Mouse (Mus musculus) left cerebral cortex, adult 8-10 months (tissue): ENCODE data around the gene Coro2b. TPM values are rescaled to one million over a fixed set of nuclear protein-coding genes. Genes with fewer than 3 reads are reported as not detected.
A peak's percentile ranks its signal among the peaks of the same experiment; 100 is the strongest.

Source experiments
- DNase-seq, 2 experiments: peaks; one replicate each; pipeline ENCODE4 v3.0.0; 2022; ENCODE audit warnings: low spot score in 2 of 2
- total RNA-seq, 4 experiments: library from RNA; stranded (reverse); gene quantifications; 2 replicates each; pipeline ENCODE4 v1.2.4; 2022

Gene Coro2b
- total RNA-seq, result 100 to 1,000 TPM; 159 to 171 (median 170) TPM

DNA sequence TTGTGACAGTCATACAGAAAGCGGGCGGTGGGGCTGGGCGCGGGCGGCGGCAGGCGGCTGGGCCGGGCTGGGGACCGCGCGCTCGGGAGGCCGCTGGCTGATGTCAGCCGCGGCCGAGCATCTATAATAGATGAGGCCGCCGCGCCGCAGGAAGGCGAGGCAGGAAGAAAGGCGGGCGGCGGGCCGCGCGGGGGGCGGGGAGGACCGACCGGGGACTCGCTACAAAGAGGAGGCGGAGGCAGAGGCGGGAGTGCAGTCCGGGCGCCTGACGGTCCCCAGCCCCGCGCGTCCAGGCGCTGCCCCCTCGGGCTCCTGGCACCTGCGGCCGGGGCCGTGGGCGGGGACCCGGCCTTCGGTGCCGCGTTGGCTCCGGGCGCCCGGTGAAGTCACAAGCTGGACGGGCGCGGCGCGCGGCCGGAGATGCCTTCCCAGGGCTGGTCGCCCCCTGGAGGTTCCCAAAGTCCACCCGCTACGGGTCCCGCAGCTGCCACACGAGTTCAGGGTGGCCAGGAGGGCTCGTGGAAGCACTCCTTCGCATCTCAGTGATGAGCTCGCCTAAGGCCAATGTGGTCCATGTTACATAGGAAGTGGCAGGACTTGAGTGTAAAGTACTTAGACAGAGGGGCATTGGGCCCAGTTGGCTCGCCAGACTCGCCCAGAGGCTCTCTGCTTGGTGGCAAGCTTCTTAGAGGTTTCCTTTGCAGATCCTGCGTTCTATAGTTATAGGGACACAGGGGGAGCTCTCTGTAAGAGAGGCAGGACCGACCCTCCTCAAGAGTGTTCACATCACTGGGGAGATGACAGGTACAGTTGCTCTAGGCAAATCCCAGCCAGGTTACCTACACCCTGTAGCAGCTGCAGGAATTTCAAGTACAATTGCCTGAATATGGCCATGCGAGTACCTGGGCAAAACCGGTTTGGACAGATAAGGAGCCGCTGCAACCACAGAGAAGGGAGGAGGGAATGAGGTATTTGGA lies at the start of gene Coro2b:
Coro2b (minus strand) TSS at position 390 of the 977 bp plus-strand sequence.
- DNase-seq, result peak; percentile 69 to 80

- no peak for DNase-seq
Observed at GRCm38 (mm10) chr9:62577558-62577957, 40.7 kb upstream of the Coro2b start.

DNA sequence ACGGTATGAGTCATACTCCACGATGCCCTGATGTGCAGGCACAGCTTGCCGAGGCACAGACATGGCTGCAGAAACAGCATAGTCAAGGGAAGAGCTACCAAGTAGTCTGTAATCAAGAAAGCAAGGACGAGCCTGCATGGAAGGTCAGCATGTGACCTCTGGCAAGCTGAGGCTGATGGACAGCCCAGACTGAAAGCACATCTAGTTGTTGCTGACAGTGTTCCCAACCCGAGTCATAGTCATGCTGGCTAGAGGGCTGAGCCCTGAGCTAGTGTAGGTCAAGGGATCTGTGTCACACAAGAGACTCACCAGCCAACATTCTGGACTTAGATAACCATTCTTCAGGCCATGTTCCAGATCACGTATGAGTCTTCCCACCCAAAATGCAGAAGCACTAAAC lies 32.3 kb upstream of the Coro2b start:
- DNase-seq, result no peak

GRCm38 (mm10) chr9:62567818-62568217 lies 31.0 kb upstream of the Coro2b start:
- no peak for DNase-seq

DNA sequence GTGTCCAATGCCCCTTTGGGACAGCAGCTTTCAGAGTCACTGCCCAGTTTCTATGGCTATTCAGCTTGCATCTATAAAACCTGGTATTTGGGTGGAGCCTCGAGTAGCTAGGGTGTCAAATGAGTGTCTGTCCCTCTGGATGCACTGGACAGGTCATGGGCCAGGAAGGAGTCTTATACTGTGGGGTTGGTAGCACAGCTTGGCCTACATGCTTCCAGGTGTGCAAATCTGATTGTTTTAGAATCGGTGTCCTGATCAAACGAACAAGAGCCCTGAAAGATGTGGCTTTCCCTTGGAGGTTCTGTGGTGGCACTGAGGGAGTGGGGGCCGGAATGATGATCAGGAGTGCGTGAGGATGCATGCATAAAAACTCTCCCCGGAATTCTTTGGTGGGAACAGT lies 25.4 kb upstream of the Coro2b start:
- DNase-seq, result no peak

GRCm38 (mm10) chr9:62560432-62560831 lies 23.6 kb upstream of the Coro2b start:
- no peak for DNase-seq

- DNase-seq, result peak in 1 of 2 experiments; percentile 84
Observed at GRCm38 (mm10) chr9:62560006-62560405, 23.2 kb upstream of the Coro2b start.

DNA sequence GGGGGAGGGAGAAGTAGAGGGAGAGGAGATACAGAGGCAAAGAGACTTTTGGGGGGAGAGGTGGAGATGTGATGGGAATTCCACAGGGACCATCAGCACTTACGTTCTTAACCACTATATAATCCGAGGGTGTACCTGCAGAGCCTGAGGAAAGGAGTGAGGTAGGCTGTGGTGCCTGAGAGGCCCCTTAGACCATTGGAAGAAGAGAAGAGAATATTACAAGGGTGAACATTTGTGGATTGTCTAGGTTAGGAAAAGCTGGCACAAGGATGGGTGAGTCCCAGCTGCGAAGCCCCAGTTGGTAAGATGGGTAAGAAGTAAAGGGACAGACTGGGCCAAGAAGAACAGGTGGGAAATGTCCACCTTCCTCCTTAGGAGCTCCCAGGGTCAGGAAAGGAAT lies 22.6 kb upstream of the Coro2b start:
- DNase-seq, result no peak

DNA sequence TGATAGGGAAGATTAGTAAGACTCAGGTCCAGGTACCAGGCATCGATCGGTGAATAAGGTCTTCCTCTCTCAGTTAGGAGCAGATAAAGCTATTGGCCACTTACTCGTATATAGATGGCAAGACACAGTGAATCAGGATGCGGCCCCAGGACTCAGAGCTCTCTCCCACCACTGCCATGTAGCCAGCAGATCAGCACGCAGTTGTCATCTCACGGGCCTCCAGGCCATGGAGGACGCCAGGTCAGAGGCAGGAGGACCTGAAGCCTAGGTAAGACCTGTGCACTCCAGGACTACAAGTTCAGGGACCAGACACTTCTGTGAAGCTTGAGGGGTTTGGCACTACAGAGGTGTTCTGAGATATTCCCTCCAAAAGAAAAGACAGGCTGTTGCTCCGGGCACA lies 21.2 kb upstream of the Coro2b start:
- peak in 1 of 2 experiments; percentile 6 for DNase-seq

- DNase-seq, result no peak
Observed at GRCm38 (mm10) chr9:62556748-62557147, 19.9 kb upstream of the Coro2b start.

DNA sequence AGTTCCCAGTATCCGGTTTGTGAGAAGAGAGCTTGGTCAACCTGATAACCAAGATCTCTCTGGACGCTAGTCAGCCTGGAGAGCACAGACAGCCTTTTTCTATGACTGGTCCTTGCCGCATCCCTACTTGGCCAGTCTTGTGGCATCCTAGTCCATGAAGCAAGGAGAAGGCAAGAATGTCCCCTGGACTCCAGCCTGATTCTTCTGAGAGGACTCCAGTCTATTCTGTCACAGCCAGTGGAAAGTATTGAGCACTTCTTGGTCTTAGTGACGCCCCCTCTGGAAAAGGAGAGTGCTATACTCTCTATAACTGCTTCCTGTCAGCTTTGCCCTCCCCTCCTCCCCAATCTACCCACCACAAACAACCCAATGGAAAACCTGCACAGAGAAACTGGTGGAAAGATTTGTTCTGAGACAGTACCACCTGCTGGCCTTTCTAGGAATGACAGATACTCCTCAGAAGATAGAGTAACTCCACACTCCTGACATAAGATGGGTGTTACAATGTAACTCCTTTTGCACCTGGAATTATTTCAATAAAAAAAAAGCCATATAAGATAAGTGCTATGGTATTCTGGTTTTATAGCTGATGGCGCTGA lies 18.5 kb upstream of the Coro2b start:
- peak in 1 of 2 experiments; percentile 33 for DNase-seq

DNA sequence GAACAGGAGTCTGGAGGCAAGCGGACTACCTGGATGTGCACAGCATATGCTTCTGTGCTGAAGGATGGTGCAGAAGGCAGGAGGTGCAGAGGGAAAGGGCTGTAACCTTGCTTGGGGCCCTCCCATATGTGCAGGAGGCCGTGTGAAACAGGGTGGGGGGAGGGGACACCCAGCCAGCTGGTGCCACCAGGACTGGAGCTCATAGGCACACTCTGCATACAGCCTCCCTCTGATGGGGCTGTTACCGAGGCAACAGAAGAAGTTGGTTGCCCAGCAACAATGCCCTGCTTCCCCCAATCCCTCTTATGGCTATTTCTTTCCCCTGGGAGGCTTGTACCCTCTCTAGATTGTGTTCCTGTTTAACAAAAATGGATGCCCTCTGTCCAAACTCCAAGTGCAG lies 17.8 kb upstream of the Coro2b start:
- DNase-seq, result peak in 1 of 2 experiments; percentile 84

- DNase-seq, result peak; percentile 45 to 83
Observed at GRCm38 (mm10) chr9:62553366-62553940, 16.6 kb upstream of the Coro2b start.

- no peak for DNase-seq
Observed at GRCm38 (mm10) chr9:62551531-62551930, 14.7 kb upstream of the Coro2b start.

- DNase-seq, result peak; percentile 35 to 64
Observed at GRCm38 (mm10) chr9:62550661-62551093, 13.8 kb upstream of the Coro2b start.

- peak; percentile 87 to 97 for DNase-seq
Observed at GRCm38 (mm10) chr9:62549809-62550208, 13.0 kb upstream of the Coro2b start.

DNA sequence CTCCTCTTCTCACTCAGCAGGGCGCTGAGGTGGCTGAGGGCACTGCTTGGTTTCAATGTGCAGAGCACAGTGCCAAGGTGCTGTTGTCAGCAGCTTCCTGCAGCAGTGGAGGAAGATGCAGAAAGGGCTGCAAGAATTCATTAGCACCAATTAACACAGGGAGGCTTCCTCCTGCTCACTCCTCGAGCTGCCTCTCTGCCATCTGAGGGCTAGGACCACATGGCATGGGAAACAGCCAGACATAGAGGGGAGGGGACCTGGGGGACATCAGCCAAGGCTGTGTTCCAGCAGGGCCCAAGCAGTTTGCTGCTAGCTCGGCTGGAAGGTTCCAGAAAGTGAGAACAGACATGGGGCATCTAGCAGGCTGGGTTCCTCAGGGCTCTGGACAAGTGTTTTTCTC lies 10.6 kb upstream of the Coro2b start:
- DNase-seq, result peak in 1 of 2 experiments; percentile 21

DNA sequence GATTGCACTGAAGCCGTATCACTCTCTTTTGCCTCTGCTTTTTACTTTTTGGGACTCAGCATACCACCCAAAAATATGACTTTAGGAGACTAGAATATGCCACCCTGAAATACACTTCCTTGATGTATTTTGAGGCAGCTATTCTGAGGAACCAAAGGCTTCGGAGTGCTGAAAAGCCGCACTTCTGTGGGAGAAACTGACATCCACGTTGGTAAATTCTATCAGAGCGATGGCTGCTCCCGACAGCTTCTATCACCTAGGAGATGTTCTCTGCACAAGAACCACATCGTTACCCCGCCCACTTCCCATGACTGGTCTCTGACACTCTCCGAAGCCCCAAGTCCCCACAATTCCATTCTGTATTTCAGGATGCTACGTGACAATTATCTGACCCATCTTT lies 8.0 kb upstream of the Coro2b start:
- peak in 1 of 2 experiments; percentile 31 for DNase-seq

DNA sequence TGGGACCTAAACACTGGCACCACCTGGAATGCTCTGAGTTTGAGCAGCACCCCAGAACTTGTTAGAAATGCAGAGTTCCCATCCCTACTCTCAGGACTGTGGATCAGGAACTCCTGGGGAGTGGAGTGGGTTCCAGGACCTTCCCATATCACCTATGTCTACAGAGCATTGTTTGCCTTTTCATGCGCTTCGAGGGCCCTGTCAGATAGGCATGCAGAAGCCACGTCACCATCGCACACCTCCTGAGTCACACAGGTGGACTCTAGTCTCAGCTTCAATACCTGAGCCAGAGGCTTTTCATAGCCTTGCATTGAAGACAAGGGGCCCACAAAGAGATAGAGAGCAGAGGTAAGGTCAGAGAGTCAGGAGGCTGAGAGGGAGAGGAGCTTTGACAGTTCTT lies 7.0 kb upstream of the Coro2b start:
- peak in 1 of 2 experiments; percentile 2 for DNase-seq

- no peak for DNase-seq
Observed at GRCm38 (mm10) chr9:62541606-62542005, 4.8 kb upstream of the Coro2b start.

DNA sequence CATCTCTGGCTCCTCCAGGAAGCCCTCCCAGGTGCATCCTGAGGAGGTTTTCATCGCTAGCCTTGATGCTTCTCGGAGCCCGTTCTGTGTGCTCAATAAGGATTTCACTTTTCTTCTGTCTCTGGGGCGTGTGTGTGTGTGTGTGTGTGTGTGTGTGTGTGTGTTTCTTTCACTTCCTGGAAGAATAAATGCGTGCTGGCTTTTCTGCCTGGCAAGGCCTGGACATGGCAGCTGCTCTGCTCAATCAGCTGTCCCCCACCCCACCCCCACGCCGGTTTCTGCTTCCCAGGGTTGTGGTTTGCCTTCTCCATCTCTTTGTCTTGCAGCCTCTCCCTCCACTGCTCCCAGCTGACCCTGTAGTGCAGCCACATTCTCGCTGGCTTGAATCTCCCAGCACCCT lies 4.3 kb upstream of the Coro2b start:
- DNase-seq, result no peak

DNA sequence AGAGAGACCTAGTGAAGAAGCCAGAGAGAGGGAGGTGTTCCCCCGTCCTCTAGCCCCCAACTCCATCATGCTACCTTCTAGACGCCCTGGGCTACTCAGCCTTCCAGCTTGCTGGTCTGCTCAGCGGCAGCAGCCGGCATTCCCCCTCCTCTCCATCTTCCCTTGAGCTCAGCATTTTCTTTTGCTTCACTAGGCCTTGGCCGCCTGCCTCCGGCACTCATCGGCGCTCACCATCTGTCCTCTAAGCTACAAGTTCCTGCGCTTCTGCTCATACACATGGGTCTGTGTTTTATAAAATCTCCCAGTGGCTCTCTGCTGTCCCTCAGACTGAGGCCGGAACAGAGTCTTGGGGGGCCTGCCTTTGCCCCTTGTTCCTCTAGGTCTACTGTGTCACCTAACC lies 3.9 kb upstream of the Coro2b start:
- peak in 1 of 2 experiments; percentile 85 for DNase-seq
